Mouse (Mus musculus) olfactory bulb, adult 2 months (tissue): Measurements from ENCODE around the gene Cip2a. TPM values are rescaled to one million over a fixed set of nuclear protein-coding genes. Genes with fewer than 3 reads are reported as not detected.

ENCODE experiments used
- H3K27ac ChIP-seq: fragments of 200-500 bp; 2 replicates; pipeline ENCODE4 v1.5.1; 2012; ENCODE audit warnings: low read depth, low read length; ENCODE audit not compliant: insufficient read depth
- H3K4me1 ChIP-seq: fragments of 200-500 bp; 2 replicates; pipeline ENCODE4 v1.6.1; 2012; ENCODE audit warnings: low read length; ENCODE audit not compliant: control insufficient read depth, insufficient read depth
- H3K4me3 ChIP-seq: fragments of 200-500 bp; 2 replicates; pipeline ENCODE4 v1.5.1; 2012; ENCODE audit warnings: mild to moderate bottlenecking, low read depth, low read length, moderate library complexity; ENCODE audit not compliant: insufficient read depth
- CTCF ChIP-seq: fragments of 200-500 bp; IDR thresholded peaks from 2 replicates; pipeline ENCODE4 v1.5.1; 2012; ENCODE audit warnings: low read depth, mild to moderate bottlenecking, low read length, moderate library complexity; ENCODE audit not compliant: insufficient read depth
- POLR2A ChIP-seq: fragments of 200-500 bp; IDR thresholded peaks from 2 replicates; pipeline ENCODE4 v1.6.1; 2012; ENCODE audit warnings: mild to moderate bottlenecking, low read depth, low read length, moderate library complexity; ENCODE audit not compliant: insufficient read depth
- WGBS: fragments of 180-500 bp; shearing (Covaris S2); methylation state at CpG from one replicate; pipeline ENCODE4 v1.1.7; 2018; 5-methylcytosine and 5-hydroxymethylcytosine counted together
- polyA plus RNA-seq: library from polyadenylated mRNA; stranded (reverse); fragments of >200 nt; gene quantifications from 2 replicates; pipeline ENCODE4 v1.2.4, GENCODE M21; 2012; ENCODE audit warnings: low replicate concordance; ENCODE audit not compliant: missing spikeins, insufficient read depth, insufficient read length

The Cip2a gene
- polyA plus RNA-seq, 1 experiment, result not detected

- TF ChIP-seq CTCF (no peak), POLR2A (no peak)
- H3K4me1 ChIP-seq, result no peaks in the 10 kb centered on the region
- H3K4me3 ChIP-seq, result no peak overlapping the region
- 91% methylated on average over 5 of the region's 5 CpGs for WGBS
- no peak overlapping the region for H3K27ac ChIP-seq
Observed at GRCm38 (mm10) chr16:49004151-49004550, 10.2 kb downstream of the Cip2a start.

- Histone ChIP-seq H3K4me1 (no peaks in the 10 kb centered on the region), H3K4me3 (no peak overlapping the region), H3K27ac (no peak overlapping the region)
- WGBS, result 26% methylated on average over 5 of the region's 5 CpGs
- no peak for TF ChIP-seq CTCF
- TF ChIP-seq POLR2A, result no peak
Observed at GRCm38 (mm10) chr16:49016620-49017332, 22.8 kb downstream of the Cip2a start.

- 34% methylated on average over 4 of the region's 4 CpGs for WGBS
- no peak overlapping the region for H3K27ac ChIP-seq
- H3K4me3 ChIP-seq, result no peak overlapping the region
- TF ChIP-seq CTCF, result no peak
- no peak for TF ChIP-seq POLR2A
- H3K4me1 ChIP-seq, result no peaks in the 10 kb centered on the region
Observed at GRCm38 (mm10) chr16:49035852-49036251, 41.9 kb downstream of the Cip2a start.

- TF ChIP-seq CTCF (no peak), POLR2A (no peak)
- H3K4me3 ChIP-seq, result no peak overlapping the region
- WGBS, result 62% methylated on average over 4 of the region's 4 CpGs
- no peak overlapping the region for H3K27ac ChIP-seq
- H3K4me1 ChIP-seq, result no peaks in the 10 kb centered on the region
Observed at GRCm38 (mm10) chr16:49037771-49038170, 43.8 kb downstream of the Cip2a start.

GRCm38 (mm10) chr16:49040554-49041221, 46.7 kb downstream of the Cip2a start:
- TF ChIP-seq POLR2A (no peak), CTCF (no peak)
- H3K4me1 ChIP-seq, result no peaks in the 10 kb centered on the region
- H3K4me3 ChIP-seq, result no peak overlapping the region
- H3K27ac ChIP-seq, result no peak overlapping the region
- 89% methylated on average over 3 of the region's 3 CpGs for WGBS

GRCm38 (mm10) chr16:49049214-49049613, 55.2 kb downstream of the Cip2a start:
- Histone ChIP-seq H3K27ac (no peak overlapping the region), H3K4me3 (no peak overlapping the region), H3K4me1 (no peaks in the 10 kb centered on the region)
- TF ChIP-seq POLR2A (no peak), CTCF (no peak)

- no peak for TF ChIP-seq CTCF
- TF ChIP-seq POLR2A, result no peak
- Histone ChIP-seq H3K4me1 (no peaks in the 10 kb centered on the region), H3K27ac (no peak within 1 kb of the TSS), H3K4me3 (no peak within 1 kb of the TSS)
- 87% methylated on average over 1 of the region's 1 CpGs for WGBS
Observed at GRCm38 (mm10) chr16:49057186-49057585, 63.2 kb downstream of the Cip2a start, which contains the start of gene Myh15. Gene Myh15, plus strand, starts transcription at chr16:49057486.

Other genes starting within 250 kb of the Cip2a start
- not detected in 2 replicates for gene Trat1, start 222.2 kb upstream of the Cip2a start, polyA plus RNA-seq
- gene Retnlb, start 177.3 kb upstream of the Cip2a start, polyA plus RNA-seq, result not detected in 2 replicates
- gene Retnla, start 151.6 kb upstream of the Cip2a start, polyA plus RNA-seq, result not detected in 2 replicates
- not detected in 2 replicates for gene Retnlg, start 121.6 kb upstream of the Cip2a start, polyA plus RNA-seq
- gene Dzip3, start within 50 bp of the Cip2a start, polyA plus RNA-seq, result not detected in 2 replicates
- gene Myh15, start 63.3 kb downstream of the Cip2a start, polyA plus RNA-seq, result not detected in 2 replicates